Mouse (Mus musculus) lung, adult 2 months (tissue): ENCODE data around the gene Ccdc7b. TPM values are rescaled to one million over a fixed set of nuclear protein-coding genes. Genes with fewer than 3 reads are reported as not detected.
"Not testable (repeated sequence)": the region's sequence is repeated elsewhere in the genome, so short reads cannot be mapped to it uniquely, and the experiment has no call there.

Experiments used
- DNase-seq: peaks from one replicate; pipeline ENCODE4 v3.0.0; 2022
- H3K4me1 ChIP-seq: fragments of 200-500 bp; 2 replicates; pipeline ENCODE4 v1.6.1; 2011; ENCODE audit warnings: low read length; ENCODE audit not compliant: control insufficient read depth, insufficient read depth
- H3K4me3 ChIP-seq: fragments of 200-500 bp; replicated peaks from 2 replicates; pipeline ENCODE3; 2011; ENCODE audit warnings: low read depth, mild to moderate bottlenecking, control low read depth, low read length; ENCODE audit errors: extremely low read depth
- CTCF ChIP-seq: fragments of 200-500 bp; IDR thresholded peaks from 2 replicates; pipeline ENCODE4 v1.5.1; 2011; ENCODE audit warnings: mild to moderate bottlenecking, low read length, control low read depth; ENCODE audit not compliant: insufficient read depth
- POLR2A ChIP-seq: fragments of 200-500 bp; IDR thresholded peaks from 2 replicates; pipeline ENCODE4 v1.6.1; 2011; ENCODE audit warnings: low read depth, mild to moderate bottlenecking, control low read depth, low read length, borderline replicate concordance; ENCODE audit errors: extremely low read depth
- WGBS: fragments of 180-500 bp; shearing (Covaris S2); methylation state at CpG from one replicate; pipeline ENCODE4 v1.1.7; 2018; 5-methylcytosine and 5-hydroxymethylcytosine counted together
- polyA plus RNA-seq: library from polyadenylated mRNA; depleted of rRNA; stranded (reverse); fragments of >200 nt; gene quantifications from 2 replicates; pipeline ENCODE4 v1.2.3, GENCODE M21; 2012; rRNA removed

The Ccdc7b gene
- polyA plus RNA-seq, result not detected in 2 replicates

GRCm38 (mm10) chr8:129066834-129067233 lies at the start of gene Ccdc7b:
Ccdc7b (plus strand) TSS chr8:129067134.
- 50% methylated on average over 1 of the region's 10 CpGs for WGBS

GRCm38 (mm10) chr8:129065417-129065816 lies 1.5 kb upstream of the Ccdc7b start, which contains the start of gene Ccdc7a:
Ccdc7a (minus strand) TSS chr8:129065517.
- not testable (repeated sequence) for DNase-seq, H3K4me3 ChIP-seq, H3K4me1 ChIP-seq
- 84% methylated on average over 2 of the region's 11 CpGs for WGBS

More at GRCm38 (mm10) chr8:129066834-129067233, at the start of gene Ccdc7b:
- not testable (repeated sequence) for H3K4me3 ChIP-seq, H3K4me1 ChIP-seq, DNase-seq

- 63% methylated on average over 3 of the region's 3 CpGs for WGBS
- not testable (repeated sequence) for DNase-seq, H3K4me1 ChIP-seq, H3K4me3 ChIP-seq
Observed at GRCm38 (mm10) chr8:129115761-129116160, 48.8 kb downstream of the Ccdc7b start.

GRCm38 (mm10) chr8:129131561-129131960 lies 64.6 kb downstream of the Ccdc7b start, which contains the start of gene Gm10999:
Gm10999 (minus strand) TSS chr8:129131661.
- no peak for TF ChIP-seq POLR2A
- TF ChIP-seq CTCF, result no peak
- Histone ChIP-seq H3K4me1 (no peaks in the 10 kb centered on the region), H3K4me3 (no peak within 1 kb of the TSS)
- DNase-seq, result no peak
- WGBS, result 75% methylated on average over 1 of the region's 1 CpGs

- TF ChIP-seq POLR2A (no peak), CTCF (no peak)
Observed at GRCm38 (mm10) chr8:129133475-129133874, 66.5 kb downstream of the Ccdc7b start.

More at GRCm38 (mm10) chr8:129133475-129133874, 66.5 kb downstream of the Ccdc7b start:
- H3K4me3 ChIP-seq, result no peak overlapping the region
- no peaks in the 10 kb centered on the region for H3K4me1 ChIP-seq
- DNase-seq, result no peak

Other genes starting within 250 kb of the Ccdc7b start
- not detected in 2 replicates for gene Ccdc7a, start 1.6 kb upstream of the Ccdc7b start, polyA plus RNA-seq
- gene Gm10999, start 64.5 kb downstream of the Ccdc7b start, polyA plus RNA-seq, result not detected in 2 replicates
- gene 2610044O15Rik8, start 167.3 kb downstream of the Ccdc7b start, polyA plus RNA-seq, result 1.4 and 2.1 TPM in 2 replicates